Mouse (Mus musculus) gastrocnemius, adult 2 months (tissue): Measurements from ENCODE around the gene Psmd11. TPM values are rescaled to one million over a fixed set of nuclear protein-coding genes. Genes with fewer than 3 reads are reported as not detected.

Experiments used
- DNase-seq: peaks from one replicate; pipeline ENCODE4 v3.0.0; 2022
- H3K27ac ChIP-seq: fragments of 200-600 bp; 2 replicates; pipeline ENCODE4 v1.8.1; 2022; ENCODE audit warnings: mild to moderate bottlenecking
- H3K4me3 ChIP-seq: fragments of 200-600 bp; 2 replicates; pipeline ENCODE4 v1.8.1; 2022; ENCODE audit warnings: mild to moderate bottlenecking, moderate library complexity
- CTCF ChIP-seq: fragments of 200-600 bp; IDR thresholded peaks from 2 replicates; pipeline ENCODE4 v1.8.1; 2022; ENCODE audit warnings: antibody characterized with exemption, mild to moderate bottlenecking, moderate library complexity
- intact Hi-C: fragments of 180-260 bp; cut with DNase I; formaldehyde crosslinking; loops from one replicate; pipeline ENCODE4 v1.15.1; 2025
- total RNA-seq, 2 experiments: library from RNA; stranded (reverse); gene quantifications; 2 replicates each; pipeline ENCODE4 v1.2.3; 2021

Psmd11 gene
- total RNA-seq, 2 experiments from 2014 or later: 138 to 169 TPM

DNA sequence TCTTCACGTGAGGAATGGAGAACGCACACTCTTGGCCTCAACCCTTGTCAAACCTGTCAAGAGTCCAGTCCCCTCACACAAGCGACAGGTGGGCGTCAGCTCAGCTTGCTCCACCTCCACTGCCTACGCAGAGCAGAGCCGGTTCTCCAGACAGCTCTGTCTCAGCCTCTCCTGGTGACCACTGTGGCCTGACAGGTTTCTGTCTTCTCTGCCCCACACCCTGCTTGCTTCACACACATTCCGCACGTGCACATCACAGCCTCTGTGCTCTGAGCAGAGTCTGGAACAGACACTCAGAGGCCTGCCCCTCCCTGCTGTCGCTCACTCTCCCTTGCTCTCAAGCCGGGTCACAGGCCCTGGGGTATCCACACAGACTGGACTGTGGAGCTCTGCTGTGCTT lies 62.4 kb downstream of the Psmd11 start:
- Histone ChIP-seq H3K4me3 (no peak overlapping the region), H3K27ac (no peak overlapping the region)
- DNase-seq: no peak
- intact Hi-C loops: no loop called here
- no peak for TF ChIP-seq CTCF

DNA sequence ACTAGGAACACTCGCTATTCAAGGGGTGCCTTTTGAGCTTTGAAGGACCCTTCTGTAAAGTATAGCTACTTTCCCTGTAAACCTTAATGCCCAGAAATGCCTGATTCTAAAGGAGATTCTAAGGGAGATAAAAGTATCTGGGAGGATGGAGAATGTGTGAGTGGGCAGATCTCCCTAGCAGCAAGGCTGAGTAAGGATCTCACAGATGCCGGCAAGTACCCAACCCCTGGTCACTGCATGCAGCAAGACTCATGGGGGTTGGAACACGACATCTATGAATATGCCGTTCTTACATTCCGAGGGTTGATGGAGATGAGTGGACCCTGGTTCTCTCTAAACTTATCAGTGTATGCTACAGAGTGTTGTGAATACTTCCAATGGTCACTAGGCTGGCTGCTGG lies 64.8 kb downstream of the Psmd11 start:
- no peak overlapping the region for H3K27ac ChIP-seq
- no peak for DNase-seq
- no peak overlapping the region for H3K4me3 ChIP-seq
- intact Hi-C loops: no loop called here
- TF ChIP-seq CTCF: no peak

GRCm38 (mm10) chr11:80494852-80495251 lies 66.4 kb downstream of the Psmd11 start:
- no peak for TF ChIP-seq CTCF

GRCm38 (mm10) chr11:80495972-80496371 lies 67.6 kb downstream of the Psmd11 start:
- no peak for DNase-seq
- intact Hi-C loops: no loop called here

More at GRCm38 (mm10) chr11:80494852-80495251, 66.4 kb downstream of the Psmd11 start:
- Histone ChIP-seq H3K4me3 (no peak overlapping the region), H3K27ac (no peak overlapping the region)
- DNase-seq: no peak
- intact Hi-C loops: no loop called here

GRCm38 (mm10) chr11:80496640-80497039 lies 68.2 kb downstream of the Psmd11 start:
- no peak overlapping the region for H3K4me3 ChIP-seq
- no peak for TF ChIP-seq CTCF
- DNase-seq: no peak
- intact Hi-C loops: no loop called here
- no peak overlapping the region for H3K27ac ChIP-seq

More at GRCm38 (mm10) chr11:80495972-80496371, 67.6 kb downstream of the Psmd11 start:
- Histone ChIP-seq H3K4me3 (no peak overlapping the region), H3K27ac (no peak overlapping the region)
- TF ChIP-seq CTCF: no peak

- H3K27ac ChIP-seq: no peak overlapping the region
- TF ChIP-seq CTCF: no peak
- H3K4me3 ChIP-seq: no peak overlapping the region
- DNase-seq: no peak
- intact Hi-C loops: no loop called here
These were observed 69.0 kb downstream of the Psmd11 start for GRCm38 (mm10) chr11:80497225-80497919.

GRCm38 (mm10) chr11:80498328-80499070 lies 70.1 kb downstream of the Psmd11 start:
- Histone ChIP-seq H3K27ac (no peak overlapping the region), H3K4me3 (no peak overlapping the region)
- no peak for TF ChIP-seq CTCF
- intact Hi-C loops: no loop called here
- DNase-seq: no peak

- intact Hi-C loops: no loop called here
- no peak for TF ChIP-seq CTCF
- no peak overlapping the region for H3K27ac ChIP-seq
- no peak overlapping the region for H3K4me3 ChIP-seq
- no peak for DNase-seq
These were observed 71.1 kb downstream of the Psmd11 start for GRCm38 (mm10) chr11:80499550-80499952.

GRCm38 (mm10) chr11:80503281-80503680 lies 74.9 kb downstream of the Psmd11 start:
- no peak for TF ChIP-seq CTCF
- intact Hi-C loops: no loop called here
- DNase-seq: no peak
- no peak overlapping the region for H3K4me3 ChIP-seq
- no peak overlapping the region for H3K27ac ChIP-seq

DNA sequence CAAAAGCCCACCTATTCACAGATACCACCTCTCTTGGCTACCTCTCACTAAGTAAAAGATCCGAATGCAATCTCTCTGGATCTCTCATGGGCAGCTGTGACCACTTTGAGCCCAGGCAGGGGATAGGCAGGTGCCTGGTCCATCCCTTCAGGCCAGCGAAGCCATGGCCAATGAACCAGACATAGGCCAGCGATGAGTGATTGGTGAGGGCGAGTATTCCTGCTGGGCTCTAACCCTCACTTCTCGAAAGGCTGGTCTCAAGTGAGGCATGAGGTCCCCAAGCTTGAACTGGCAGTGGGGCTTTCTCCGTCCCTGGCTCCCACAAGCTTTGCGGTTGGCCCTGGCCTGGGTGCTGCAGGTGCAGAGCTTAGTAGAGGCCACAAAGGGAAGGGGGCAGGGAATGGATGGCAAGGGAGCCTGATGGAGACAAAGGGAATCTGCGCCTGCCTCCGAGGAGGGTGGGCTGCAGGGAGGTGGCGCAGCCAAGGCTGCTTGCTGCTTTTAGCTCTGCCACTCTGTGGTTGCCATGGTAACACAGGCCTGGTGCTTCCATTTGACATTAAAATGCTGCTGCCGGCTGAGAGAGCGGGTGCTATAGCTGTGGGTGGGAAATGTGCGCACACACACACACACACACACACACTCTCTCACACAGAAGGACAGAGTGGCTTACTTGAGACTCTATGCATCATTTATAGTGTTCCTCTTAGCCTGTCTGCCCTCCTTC lies 75.5 kb downstream of the Psmd11 start:
- intact Hi-C loops: no loop called here
- no peak for DNase-seq

GRCm38 (mm10) chr11:80504519-80505385 lies 76.3 kb downstream of the Psmd11 start:
- no peak for TF ChIP-seq CTCF
- Histone ChIP-seq H3K27ac (no peak overlapping the region), H3K4me3 (no peak overlapping the region)
- intact Hi-C loops: no loop called here
- DNase-seq: no peak

More for the DNA sequence above, 75.5 kb downstream of the Psmd11 start:
- Histone ChIP-seq H3K4me3 (no peak overlapping the region), H3K27ac (no peak overlapping the region)
- no peak for TF ChIP-seq CTCF

DNA sequence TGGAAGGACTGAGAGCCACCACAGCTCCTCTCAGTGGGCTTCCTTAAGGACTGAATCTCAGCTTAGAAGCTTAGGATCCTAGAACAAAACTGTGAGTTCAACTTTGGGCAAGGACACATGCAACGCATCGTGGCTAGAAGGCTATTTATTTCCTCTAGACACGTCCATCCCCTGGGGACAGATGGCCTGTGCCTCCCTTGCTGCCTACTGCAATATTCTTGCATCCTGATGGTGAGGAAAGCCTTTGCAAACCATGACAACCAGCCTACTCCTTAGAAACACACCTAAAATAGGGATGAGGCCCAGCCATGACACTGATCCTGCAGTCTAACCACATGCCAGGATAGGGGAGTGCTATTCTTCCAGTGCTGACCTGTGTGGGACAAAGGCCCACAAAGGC lies 77.2 kb downstream of the Psmd11 start:
- intact Hi-C loops: no loop called here
- Histone ChIP-seq H3K27ac (no peak overlapping the region), H3K4me3 (no peak overlapping the region)
- TF ChIP-seq CTCF: no peak
- DNase-seq: no peak
